Mouse (Mus musculus): ENCODE measurements at regions not wholly inside any gene's neighbourhood (a gene's known extent, or its start where the extent isn't known, plus 50 kb on each side); places are given as distances from the start of the nearest gene placed in this dataset.
A peak's percentile ranks its signal among the peaks of the same experiment; 100 is the strongest.

DNA sequence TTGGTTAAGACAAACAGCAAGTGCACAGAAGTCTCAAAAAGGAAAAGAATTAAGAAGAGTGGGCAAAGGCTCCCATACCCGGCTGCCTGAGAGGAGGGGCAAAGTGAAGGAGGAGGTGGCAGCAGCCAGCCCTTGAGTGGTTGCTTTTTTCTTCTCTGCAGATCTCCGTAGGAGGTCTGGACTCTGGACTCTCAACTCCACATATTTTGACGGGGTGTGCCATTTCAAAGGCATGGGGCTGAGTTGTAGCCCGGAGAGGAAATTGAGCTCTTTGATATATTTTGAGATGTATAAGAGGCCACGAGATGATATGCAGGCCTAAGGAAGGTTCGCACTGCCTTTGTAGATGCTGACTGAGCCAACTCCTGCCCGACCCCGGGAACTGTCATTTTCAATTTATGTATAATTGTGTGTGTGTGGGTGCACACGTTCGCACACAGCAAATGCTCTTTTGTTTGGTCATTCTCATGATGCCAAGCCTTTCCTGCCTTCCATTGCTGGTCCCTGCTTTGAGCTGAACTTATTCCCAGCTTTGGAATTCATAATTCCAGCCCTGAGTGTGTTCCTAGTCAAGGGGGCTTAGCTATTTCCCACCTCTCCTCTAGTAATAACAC lies 56.4 kb downstream of the Cxcr4 start:
- H3K27me3 ChIP-seq (ENCODE audit: insufficient read depth, low read length) = no peaks in the 10 kb centered on the region
- no peaks in the 10 kb centered on the region for H3K9me3 ChIP-seq (ENCODE audit: low read length)
- no peak overlapping the region for H3K4me3 ChIP-seq (ENCODE audit: low read length)
- H3K4me2 ChIP-seq (replicated peaks; ENCODE audit: low read depth, low read length) = no peak overlapping the region
- 51% methylated on average over 10 of the region's 10 CpGs for WGBS
- H3K4me1 ChIP-seq (ENCODE audit: insufficient read depth, low read length) = no peaks in the 10 kb centered on the region
- H3K36me3 ChIP-seq (ENCODE audit: insufficient read depth, low read length) = no peaks in the 10 kb centered on the region
- H3K27ac ChIP-seq (ENCODE audit: low read length) = no peak overlapping the region
- no peak overlapping the region for H3K9ac ChIP-seq (replicated peaks; ENCODE audit: low read length)
- ATAC-seq (ENCODE audit: low FRiP score, low TSS enrichment) = 0 out of 2 replicates have a peak, but pooled peaks have one; percentile 55

DNA sequence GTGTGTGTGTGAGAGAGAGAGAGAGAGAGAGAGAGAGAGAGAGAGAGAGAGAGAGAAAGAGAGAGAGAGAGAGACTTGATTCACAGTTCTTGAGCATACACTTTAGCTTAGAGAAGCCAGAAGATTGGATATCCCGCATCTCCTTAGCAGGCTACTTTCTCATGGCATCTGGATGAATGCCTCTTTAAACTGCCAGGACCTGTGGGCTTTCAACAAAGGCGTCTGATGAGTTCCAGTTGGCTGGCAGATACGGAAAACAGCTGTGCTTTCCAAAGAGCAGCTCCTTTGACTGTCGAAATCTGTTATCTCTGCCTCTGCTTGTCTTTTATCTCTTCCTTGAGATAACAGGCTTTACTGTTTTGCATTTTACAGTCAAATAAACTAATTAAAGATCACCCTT lies 59.5 kb downstream of the Cxcr4 start:
- no peak overlapping the region for H3K27ac ChIP-seq (ENCODE audit: low read length)
- ATAC-seq (ENCODE audit: low FRiP score, low TSS enrichment) = no peak
- WGBS = 7% methylated on average over 4 of the region's 4 CpGs

DNA sequence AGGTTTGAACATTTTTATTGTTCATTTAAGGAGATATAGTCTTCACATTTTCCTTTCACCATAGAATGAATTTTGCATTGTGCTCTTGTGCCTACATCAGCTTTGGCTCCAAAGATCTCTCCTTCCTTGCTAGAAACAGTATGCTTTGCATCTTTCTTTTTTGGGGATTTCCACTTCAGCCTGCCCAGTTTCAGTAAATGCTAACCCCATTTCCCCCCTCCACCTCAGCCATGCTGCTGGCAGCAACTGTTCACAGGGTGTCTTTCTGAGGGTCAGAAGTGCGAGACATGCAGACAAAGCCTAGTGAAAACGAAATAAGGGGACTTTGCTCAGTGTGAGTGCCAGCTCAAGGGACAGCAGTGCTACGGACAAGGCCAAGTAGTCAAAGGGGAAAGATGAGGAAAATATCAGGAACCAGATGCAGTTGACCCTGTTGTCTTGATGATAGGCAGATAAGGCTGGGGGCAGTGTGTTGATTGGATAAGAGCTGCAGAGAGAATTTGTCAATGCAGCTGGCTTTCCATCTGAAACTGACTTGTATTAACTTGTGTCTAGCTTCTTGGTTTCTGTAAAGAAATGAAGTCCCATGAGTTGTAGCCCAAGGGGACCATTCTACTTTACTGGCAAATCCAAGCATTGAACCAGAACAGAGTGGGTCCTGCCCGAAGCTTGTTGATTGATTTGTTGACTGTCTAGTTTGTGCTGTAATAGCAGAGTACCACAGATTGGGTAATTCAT lies 62.1 kb downstream of the Cxcr4 start:
- Histone ChIP-seq H3K4me1 (ENCODE audit: insufficient read depth, low read length) (no peaks in the 10 kb centered on the region), H3K27me3 (ENCODE audit: insufficient read depth, low read length) (no peaks in the 10 kb centered on the region), H3K9ac (replicated peaks; ENCODE audit: low read length) (no peak overlapping the region), H3K27ac (ENCODE audit: low read length) (no peak overlapping the region), H3K9me3 (ENCODE audit: low read length) (no peaks in the 10 kb centered on the region), H3K4me2 (replicated peaks; ENCODE audit: low read depth, low read length) (no peak overlapping the region), H3K4me3 (ENCODE audit: low read length) (no peak overlapping the region), H3K36me3 (ENCODE audit: insufficient read depth, low read length) (no peaks in the 10 kb centered on the region)
- 86% methylated on average over 4 of the region's 4 CpGs for WGBS
- no peak for ATAC-seq (ENCODE audit: low FRiP score, low TSS enrichment)

More for the DNA sequence above, 59.5 kb downstream of the Cxcr4 start:
- H3K4me2 ChIP-seq (replicated peaks; ENCODE audit: low read depth, low read length) = no peak overlapping the region
- H3K27me3 ChIP-seq (ENCODE audit: insufficient read depth, low read length) = no peaks in the 10 kb centered on the region
- no peak overlapping the region for H3K4me3 ChIP-seq (ENCODE audit: low read length)
- H3K4me1 ChIP-seq (ENCODE audit: insufficient read depth, low read length) = no peaks in the 10 kb centered on the region
- no peak overlapping the region for H3K9ac ChIP-seq (replicated peaks; ENCODE audit: low read length)
- no peaks in the 10 kb centered on the region for H3K36me3 ChIP-seq (ENCODE audit: insufficient read depth, low read length)
- H3K9me3 ChIP-seq (ENCODE audit: low read length) = no peaks in the 10 kb centered on the region

DNA sequence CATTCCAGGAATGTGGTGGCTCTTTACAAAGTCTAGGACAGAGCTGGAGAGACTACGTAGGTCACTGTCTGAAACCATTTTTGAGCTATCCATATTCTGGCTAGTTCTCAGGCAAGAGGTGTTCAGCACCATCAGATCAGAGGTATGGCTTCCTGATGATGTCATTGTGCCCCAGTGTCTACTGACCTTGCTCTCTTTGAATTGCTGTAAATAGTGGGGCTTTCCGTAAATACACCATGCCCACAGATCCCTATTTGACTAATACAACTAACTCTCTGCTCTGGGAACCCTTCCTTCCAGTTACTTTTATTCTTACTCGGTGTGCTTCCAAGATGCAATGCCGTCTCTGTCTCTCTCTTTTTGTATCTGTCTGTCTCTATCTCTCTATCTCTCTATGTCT lies 72.9 kb downstream of the Cxcr4 start:
- 96% methylated on average over 4 of the region's 4 CpGs for WGBS
- Histone ChIP-seq H3K9ac (replicated peaks; ENCODE audit: low read length) (no peak overlapping the region), H3K4me1 (ENCODE audit: insufficient read depth, low read length) (no peaks in the 10 kb centered on the region), H3K36me3 (ENCODE audit: insufficient read depth, low read length) (no peaks in the 10 kb centered on the region), H3K27ac (ENCODE audit: low read length) (no peak overlapping the region), H3K9me3 (ENCODE audit: low read length) (no peaks in the 10 kb centered on the region), H3K4me2 (replicated peaks; ENCODE audit: low read depth, low read length) (no peak overlapping the region), H3K4me3 (ENCODE audit: low read length) (no peak overlapping the region), H3K27me3 (ENCODE audit: insufficient read depth, low read length) (no peaks in the 10 kb centered on the region)
- ATAC-seq (ENCODE audit: low FRiP score, low TSS enrichment) = no peak

DNA sequence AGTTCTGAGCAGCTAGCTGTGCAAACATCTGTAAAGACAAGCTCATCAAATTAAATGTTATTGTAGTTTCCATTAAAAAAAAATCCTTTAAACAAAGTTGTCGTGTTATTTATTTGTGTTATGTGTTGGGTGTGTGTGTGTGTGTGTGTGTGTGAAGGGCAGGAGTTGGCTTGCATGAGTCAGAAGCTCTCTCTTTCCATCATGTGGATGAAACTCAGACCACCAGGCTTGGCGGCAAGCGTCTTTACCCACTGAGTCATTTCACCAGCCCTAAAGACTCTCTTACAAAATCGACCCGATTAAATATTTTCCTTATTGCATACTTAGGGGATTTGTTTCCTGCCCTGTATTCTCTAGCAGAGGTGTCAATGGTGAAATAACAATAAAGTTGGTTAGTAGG lies 73.6 kb downstream of the Cxcr4 start:
- 92% methylated on average over 5 of the region's 5 CpGs for WGBS

DNA sequence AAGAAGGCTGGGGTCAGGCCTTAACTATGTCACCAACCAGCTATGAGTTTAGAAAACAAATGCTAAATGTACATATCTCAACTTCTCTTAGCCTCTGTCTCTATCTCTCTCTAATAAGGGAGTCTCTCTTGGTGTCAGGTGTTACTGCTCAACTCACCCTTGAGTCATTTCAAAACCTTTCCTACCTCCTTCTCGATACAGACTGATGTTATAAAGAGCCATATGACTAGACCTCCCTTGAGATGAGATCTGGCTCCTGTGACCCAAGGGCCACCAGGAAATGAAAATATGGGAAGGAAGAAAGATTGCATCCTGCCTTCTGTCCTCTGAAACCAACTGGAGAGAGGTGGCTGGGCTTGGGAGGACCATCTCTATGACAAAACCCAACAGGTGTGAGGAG lies 74.7 kb downstream of the Cxcr4 start:
- Histone ChIP-seq H3K27me3 (ENCODE audit: insufficient read depth, low read length) (no peaks in the 10 kb centered on the region), H3K27ac (ENCODE audit: low read length) (no peak overlapping the region), H3K4me2 (replicated peaks; ENCODE audit: low read depth, low read length) (no peak overlapping the region), H3K4me1 (ENCODE audit: insufficient read depth, low read length) (no peaks in the 10 kb centered on the region), H3K9ac (replicated peaks; ENCODE audit: low read length) (no peak overlapping the region), H3K4me3 (ENCODE audit: low read length) (no peak overlapping the region), H3K36me3 (ENCODE audit: insufficient read depth, low read length) (no peaks in the 10 kb centered on the region), H3K9me3 (ENCODE audit: low read length) (no peaks in the 10 kb centered on the region)
- WGBS = 75% methylated on average over 1 of the region's 1 CpGs
- ATAC-seq (ENCODE audit: low FRiP score, low TSS enrichment) = no peak

More for the DNA sequence above, 73.6 kb downstream of the Cxcr4 start:
- H3K4me1 ChIP-seq (ENCODE audit: insufficient read depth, low read length) = no peaks in the 10 kb centered on the region
- H3K9me3 ChIP-seq (ENCODE audit: low read length) = no peaks in the 10 kb centered on the region
- H3K27ac ChIP-seq (ENCODE audit: low read length) = no peak overlapping the region
- H3K27me3 ChIP-seq (ENCODE audit: insufficient read depth, low read length) = no peaks in the 10 kb centered on the region
- H3K4me2 ChIP-seq (replicated peaks; ENCODE audit: low read depth, low read length) = no peak overlapping the region
- H3K4me3 ChIP-seq (ENCODE audit: low read length) = no peak overlapping the region
- ATAC-seq (ENCODE audit: low FRiP score, low TSS enrichment) = no peak
- H3K9ac ChIP-seq (replicated peaks; ENCODE audit: low read length) = no peak overlapping the region
- no peaks in the 10 kb centered on the region for H3K36me3 ChIP-seq (ENCODE audit: insufficient read depth, low read length)

DNA sequence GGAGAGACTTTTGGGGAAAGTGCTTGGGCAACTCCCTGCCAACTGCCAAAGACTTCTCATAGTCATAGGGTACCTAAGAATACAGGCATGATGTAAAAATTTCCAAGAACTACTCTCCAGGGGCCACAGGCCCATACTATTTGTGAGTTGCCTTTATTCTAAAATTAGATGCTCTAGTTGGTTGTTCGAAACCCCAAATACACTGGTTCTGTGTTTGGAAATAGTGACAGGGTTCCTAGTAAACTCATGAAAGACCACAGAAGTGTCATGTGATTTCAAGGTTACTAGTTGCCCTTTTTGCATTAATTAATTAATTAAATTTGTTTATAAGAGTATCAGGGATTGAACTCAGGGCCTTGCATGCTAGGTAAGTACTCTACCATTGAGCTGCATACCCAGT lies 77.8 kb downstream of the Cxcr4 start:
- no peaks in the 10 kb centered on the region for H3K4me1 ChIP-seq (ENCODE audit: insufficient read depth, low read length)
- H3K4me2 ChIP-seq (replicated peaks; ENCODE audit: low read depth, low read length) = no peak overlapping the region
- no peak overlapping the region for H3K4me3 ChIP-seq (ENCODE audit: low read length)
- 93% methylated on average over 1 of the region's 1 CpGs for WGBS
- no peak overlapping the region for H3K27ac ChIP-seq (ENCODE audit: low read length)
- ATAC-seq (ENCODE audit: low FRiP score, low TSS enrichment) = no peak
- H3K9me3 ChIP-seq (ENCODE audit: low read length) = no peaks in the 10 kb centered on the region
- no peaks in the 10 kb centered on the region for H3K36me3 ChIP-seq (ENCODE audit: insufficient read depth, low read length)
- H3K27me3 ChIP-seq (ENCODE audit: insufficient read depth, low read length) = no peaks in the 10 kb centered on the region
- no peak overlapping the region for H3K9ac ChIP-seq (replicated peaks; ENCODE audit: low read length)

DNA sequence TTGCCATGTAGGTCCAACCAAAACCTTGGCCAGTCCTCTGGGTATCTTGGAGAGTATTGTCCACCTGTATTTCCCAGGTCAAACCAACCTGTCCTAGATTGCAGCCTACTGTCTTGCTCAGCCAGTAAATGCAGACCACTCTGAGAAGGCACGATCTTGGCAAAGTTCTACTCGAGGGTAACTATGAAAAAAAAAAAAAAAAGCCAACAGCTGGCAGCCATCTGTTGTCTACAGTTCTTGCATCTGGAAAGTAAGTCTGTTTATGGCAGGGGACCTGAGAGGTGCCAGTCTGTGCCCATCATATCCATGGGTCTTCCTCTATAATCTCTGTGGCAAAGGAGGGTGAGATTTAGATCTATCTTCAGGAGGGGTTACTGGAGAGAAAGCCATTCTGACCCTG lies 78.2 kb downstream of the Cxcr4 start:
- H3K36me3 ChIP-seq (ENCODE audit: insufficient read depth, low read length) = no peaks in the 10 kb centered on the region
- no peak overlapping the region for H3K9ac ChIP-seq (replicated peaks; ENCODE audit: low read length)
- ATAC-seq (ENCODE audit: low FRiP score, low TSS enrichment) = no peak
- no peak overlapping the region for H3K4me3 ChIP-seq (ENCODE audit: low read length)
- no peak overlapping the region for H3K27ac ChIP-seq (ENCODE audit: low read length)
- no peaks in the 10 kb centered on the region for H3K4me1 ChIP-seq (ENCODE audit: insufficient read depth, low read length)
- no peaks in the 10 kb centered on the region for H3K27me3 ChIP-seq (ENCODE audit: insufficient read depth, low read length)
- no peaks in the 10 kb centered on the region for H3K9me3 ChIP-seq (ENCODE audit: low read length)
- 81% methylated on average over 2 of the region's 2 CpGs for WGBS
- H3K4me2 ChIP-seq (replicated peaks; ENCODE audit: low read depth, low read length) = no peak overlapping the region

DNA sequence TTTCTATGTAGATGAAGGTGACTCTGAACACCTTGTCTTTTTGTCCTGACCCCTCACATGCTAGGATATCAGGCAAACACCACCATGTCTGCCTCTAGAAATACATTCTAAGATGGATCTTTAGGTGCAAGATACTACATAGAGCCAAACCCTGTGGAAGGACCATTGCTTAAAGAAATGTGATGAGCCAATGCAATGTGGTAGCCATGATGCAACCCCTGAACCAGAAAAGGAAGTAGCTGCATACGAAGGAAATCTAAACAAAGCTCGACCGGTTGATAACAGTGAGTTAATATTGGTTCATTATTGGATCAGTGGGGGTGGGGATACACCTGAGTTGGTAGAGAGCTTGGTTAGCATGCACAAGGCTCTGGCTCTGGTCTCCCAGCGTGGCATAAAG lies 78.9 kb downstream of the Cxcr4 start:
- Histone ChIP-seq H3K27me3 (ENCODE audit: insufficient read depth, low read length) (no peaks in the 10 kb centered on the region), H3K36me3 (ENCODE audit: insufficient read depth, low read length) (no peaks in the 10 kb centered on the region), H3K9ac (replicated peaks; ENCODE audit: low read length) (no peak overlapping the region), H3K9me3 (ENCODE audit: low read length) (no peaks in the 10 kb centered on the region), H3K4me3 (ENCODE audit: low read length) (no peak overlapping the region), H3K4me2 (replicated peaks; ENCODE audit: low read depth, low read length) (no peak overlapping the region), H3K27ac (ENCODE audit: low read length) (no peak overlapping the region), H3K4me1 (ENCODE audit: insufficient read depth, low read length) (no peaks in the 10 kb centered on the region)
- ATAC-seq (ENCODE audit: low FRiP score, low TSS enrichment) = no peak
- WGBS = 85% methylated on average over 4 of the region's 4 CpGs

DNA sequence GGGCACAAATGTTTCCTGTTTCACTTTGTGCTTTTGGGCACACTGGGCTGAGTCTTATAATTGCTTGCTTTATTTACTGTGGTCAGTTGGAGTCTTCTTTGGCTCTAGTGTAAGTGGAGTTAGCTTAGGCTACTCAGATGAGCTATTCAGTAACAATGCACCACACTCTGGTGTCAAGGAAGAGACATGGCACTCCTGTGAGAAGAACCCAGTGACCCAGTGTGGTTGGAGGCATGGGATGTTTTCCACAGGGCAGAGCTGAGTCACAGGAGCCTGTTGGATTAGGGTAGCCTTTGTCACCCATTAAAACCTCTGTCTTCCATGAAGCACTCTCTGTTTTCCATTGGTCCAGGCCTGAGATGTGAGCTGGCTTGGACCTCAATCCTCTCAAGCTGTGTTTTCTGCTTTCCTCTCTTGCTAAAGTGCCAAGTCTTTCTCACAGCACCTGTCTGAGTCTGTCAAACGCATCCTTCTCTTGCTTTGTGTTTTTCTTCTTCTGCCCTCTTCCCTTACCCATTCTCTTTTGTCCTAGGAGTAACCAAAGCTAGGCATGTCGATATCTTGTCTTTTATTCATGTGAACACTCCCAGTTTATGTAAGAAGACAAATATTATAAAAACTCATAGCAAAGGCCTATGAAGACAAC lies 83.2 kb downstream of the Cxcr4 start:
- Histone ChIP-seq H3K27me3 (ENCODE audit: insufficient read depth, low read length) (no peaks in the 10 kb centered on the region), H3K36me3 (ENCODE audit: insufficient read depth, low read length) (no peaks in the 10 kb centered on the region), H3K9ac (replicated peaks; ENCODE audit: low read length) (no peak overlapping the region), H3K4me2 (replicated peaks; ENCODE audit: low read depth, low read length) (no peak overlapping the region), H3K9me3 (ENCODE audit: low read length) (peaks cover 4% of the 10 kb centered on the region; the same call in 1 of the 2 replicates), H3K4me3 (ENCODE audit: low read length) (no peak overlapping the region), H3K4me1 (ENCODE audit: insufficient read depth, low read length) (no peaks in the 10 kb centered on the region), H3K27ac (ENCODE audit: low read length) (no peak overlapping the region)
- no peak for ATAC-seq (ENCODE audit: low FRiP score, low TSS enrichment)
- 88% methylated on average over 2 of the region's 2 CpGs for WGBS

Data from kidney, embryonic 16.5 days (tissue).